Mouse (Mus musculus) hindbrain, embryonic 16.5 days (tissue): ENCODE data around the gene 1700029J07Rik. TPM values are rescaled to one million over a fixed set of nuclear protein-coding genes. Genes with fewer than 3 reads are reported as not detected.

Experiments
- ATAC-seq: fragments of 200-750 bp; cut with Nextera tagmentation; 2 replicates; pipeline ENCODE4 v1.8.0; 2017; ENCODE audit warnings: moderate TSS enrichment, moderate library complexity
- H3K27ac ChIP-seq: fragments of 300-500 bp; sonication (generic); 2 replicates; pipeline ENCODE4 v1.5.1; 2014; ENCODE audit warnings: low read depth, mild to moderate bottlenecking, control low read depth, low read length, moderate library complexity
- H3K27me3 ChIP-seq: fragments of 300-500 bp; sonication (generic); replicated peaks from 2 replicates; pipeline ENCODE4 v1.6.1; 2014; ENCODE audit warnings: low read length; ENCODE audit not compliant: control insufficient read depth, insufficient read depth
- H3K36me3 ChIP-seq: fragments of 300-500 bp; sonication (generic); 2 replicates; pipeline ENCODE4 v1.6.1; 2014; ENCODE audit warnings: mild to moderate bottlenecking, low read length, moderate library complexity, mixed read lengths; ENCODE audit not compliant: control insufficient read depth, insufficient read depth
- H3K4me1 ChIP-seq: fragments of 300-500 bp; sonication (generic); 2 replicates; pipeline ENCODE4 v1.6.1; 2014; ENCODE audit warnings: low read depth, low read length; ENCODE audit not compliant: control insufficient read depth, insufficient read depth
- H3K4me2 ChIP-seq: fragments of 300-500 bp; sonication (generic); 2 replicates; pipeline ENCODE4 v1.6.1; 2014; ENCODE audit warnings: mild to moderate bottlenecking, low read length, control low read depth, moderate library complexity
- H3K4me3 ChIP-seq: fragments of 300-500 bp; sonication (generic); 2 replicates; pipeline ENCODE4 v1.5.1; 2014; ENCODE audit warnings: mild to moderate bottlenecking, low read length, control low read depth, moderate library complexity
- H3K9ac ChIP-seq: fragments of 300-500 bp; sonication (generic); 2 replicates; pipeline ENCODE4 v1.6.1; 2014; ENCODE audit warnings: low read depth, mild to moderate bottlenecking, control low read depth, low read length, moderate library complexity
- H3K9me3 ChIP-seq: fragments of 300-500 bp; sonication (generic); 2 replicates; pipeline ENCODE4 v1.6.1; 2014; ENCODE audit warnings: mild to moderate bottlenecking, low read length, moderate library complexity; ENCODE audit not compliant: control insufficient read depth
- WGBS: fragments of 180-500 bp; shearing (Covaris S2); extraction: QIAGEN DNeasy Blood & Tissue Kit; methylation state at CpG from one replicate; pipeline ENCODE4 v1.1.7; 2014; 5-methylcytosine and 5-hydroxymethylcytosine counted together
- polyA plus RNA-seq: library from polyadenylated mRNA; unstranded; fragments of >200 nt; fragmentation: Nextera tagmentation; extraction: Ambion mirVana; gene quantifications from 2 replicates; pipeline ENCODE4 v1.2.1, GENCODE M21; 2015

Gene 1700029J07Rik
- polyA plus RNA-seq, 1 experiment from 2014 or later, result 6.3 TPM

DNA sequence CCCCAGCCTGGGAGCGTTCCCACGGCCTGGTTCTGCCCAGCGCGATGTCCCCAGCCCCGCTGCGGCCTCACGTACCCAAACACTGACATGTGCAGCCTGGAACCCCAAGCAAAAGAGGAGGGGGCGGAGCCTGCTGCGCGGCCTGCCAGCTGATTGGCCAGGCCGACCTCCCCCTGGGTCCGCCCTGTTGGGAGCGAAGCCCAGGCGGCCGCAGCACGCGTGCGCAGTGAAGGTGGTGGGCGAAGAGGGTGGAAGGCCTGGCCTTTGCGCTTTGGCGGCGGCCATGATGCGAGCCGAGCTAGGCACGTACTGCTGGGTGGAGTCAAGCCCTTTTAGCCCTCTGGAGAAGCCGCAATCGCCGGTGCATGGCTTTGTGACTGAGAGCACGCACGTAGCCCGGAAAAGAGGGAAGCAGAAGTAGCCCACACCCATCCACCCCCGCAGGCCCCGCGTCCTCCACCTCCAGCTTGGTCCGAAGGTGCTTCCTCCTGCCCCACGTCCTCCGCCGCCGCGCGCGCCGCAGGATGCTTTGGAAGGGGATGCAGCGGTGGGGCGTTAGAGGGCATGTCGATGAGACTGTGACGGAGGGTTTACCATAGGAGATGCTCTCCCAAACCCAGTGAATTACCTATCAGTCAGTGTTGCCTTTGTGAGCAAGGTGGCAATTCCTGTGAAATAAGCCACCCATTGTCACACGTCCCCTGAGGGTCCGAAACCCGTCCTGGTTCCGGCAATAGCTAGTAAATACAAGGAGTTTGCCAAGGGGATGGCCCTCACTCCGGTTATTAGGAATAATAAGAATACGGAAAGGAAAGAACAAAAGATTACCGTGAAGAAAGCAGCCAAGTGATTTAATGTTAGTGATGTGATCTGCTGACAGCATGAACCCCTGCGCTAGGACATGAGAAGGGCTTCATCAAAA, 25.0 kb upstream of the 1700029J07Rik start:
- 3% methylated on average over 49 of the region's 55 CpGs for WGBS
- Histone ChIP-seq H3K9me3 (no peaks in the 10 kb centered on the region), H3K27ac (peak overlapping the region; percentile 96), H3K4me2 (peak overlapping the region; percentile 81), H3K4me1 (peaks cover 5% of the 10 kb centered on the region; the same call in 1 of the 2 replicates), H3K36me3 (peaks cover 13% of the 10 kb centered on the region), H3K4me3 (peak overlapping the region; percentile 52), H3K27me3 (no peaks in the 10 kb centered on the region), H3K9ac (peak overlapping the region; percentile 76)
- peak; percentile 100 for ATAC-seq

DNA sequence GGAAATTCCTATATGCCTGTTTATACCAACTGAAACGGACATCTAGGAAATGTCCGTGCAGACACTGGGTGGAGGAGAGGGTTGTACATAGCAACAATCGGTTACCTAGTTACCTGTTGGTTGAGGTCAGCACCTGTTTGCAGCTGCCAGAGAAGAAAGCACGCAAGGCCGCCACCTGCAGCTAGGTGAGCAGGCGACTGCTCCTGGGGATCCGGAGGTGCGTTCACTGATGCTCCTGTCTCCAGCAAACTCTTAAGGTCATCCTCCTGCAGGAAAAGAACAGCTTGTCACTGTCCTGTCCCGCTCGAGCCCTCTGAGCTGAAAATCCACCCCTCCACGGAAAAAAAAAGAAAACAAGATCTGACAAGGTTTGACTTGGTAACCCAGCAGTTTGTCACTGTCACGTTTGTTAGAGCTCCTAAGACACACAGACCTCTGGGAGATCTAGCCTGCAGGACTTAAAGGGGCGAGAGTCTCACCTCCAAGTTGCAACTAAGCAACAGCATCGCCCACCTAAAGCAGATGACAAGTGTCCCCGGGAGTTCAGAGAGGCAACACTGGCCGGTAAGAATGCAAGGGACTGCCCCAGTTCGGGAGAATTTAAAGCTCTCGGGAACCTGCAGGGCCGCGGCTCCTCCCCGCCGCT, 24.2 kb upstream of the 1700029J07Rik start, which contains the start of gene Lrp2bp:
Lrp2bp (plus strand) TSS at position 166 of the 646 bp plus-strand sequence.
- H3K4me3 ChIP-seq, result peak within 1 kb of the TSS; percentile 52
- H3K36me3 ChIP-seq, result peaks cover 13% of the 10 kb centered on the region
- H3K4me2 ChIP-seq, result peak within 1 kb of the TSS; percentile 81
- H3K4me1 ChIP-seq, result peaks cover 5% of the 10 kb centered on the region; the same call in 1 of the 2 replicates
- H3K9me3 ChIP-seq, result no peaks in the 10 kb centered on the region
- H3K9ac ChIP-seq, result peak within 1 kb of the TSS; percentile 76
- peak within 1 kb of the TSS; percentile 96 for H3K27ac ChIP-seq
- 2% methylated on average over 20 of the region's 22 CpGs for WGBS
- no peaks in the 10 kb centered on the region for H3K27me3 ChIP-seq
- peak; percentile 0; the same call in 1 of the 2 replicates for ATAC-seq

DNA sequence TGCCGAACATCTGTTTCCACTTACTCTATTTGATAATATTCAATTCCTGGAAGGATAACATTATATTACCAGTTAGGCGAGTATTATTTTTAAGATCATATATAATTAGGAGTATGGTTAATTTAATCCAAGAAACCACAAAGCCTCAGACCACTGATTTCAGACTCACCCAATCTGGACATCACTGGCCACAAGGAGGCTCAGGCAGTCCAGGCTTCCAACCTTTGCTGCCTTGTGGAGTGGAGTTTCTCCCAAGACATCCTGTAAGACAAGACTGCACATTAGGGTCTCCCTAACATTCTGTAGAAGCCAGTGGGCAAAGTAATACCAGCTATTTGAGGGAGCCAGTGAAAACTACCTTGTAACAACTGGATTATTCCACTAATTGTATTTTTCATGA, 23.2 kb upstream of the 1700029J07Rik start:
- no peak for ATAC-seq
- Histone ChIP-seq H3K9ac (no peak overlapping the region), H3K27me3 (no peaks in the 10 kb centered on the region), H3K4me3 (no peak overlapping the region), H3K9me3 (no peaks in the 10 kb centered on the region), H3K4me1 (peaks cover 5% of the 10 kb centered on the region; the same call in 1 of the 2 replicates), H3K27ac (no peak overlapping the region), H3K4me2 (peak overlapping the region; percentile 39), H3K36me3 (peaks cover 13% of the 10 kb centered on the region)
- 89% methylated on average over 2 of the region's 2 CpGs for WGBS

DNA sequence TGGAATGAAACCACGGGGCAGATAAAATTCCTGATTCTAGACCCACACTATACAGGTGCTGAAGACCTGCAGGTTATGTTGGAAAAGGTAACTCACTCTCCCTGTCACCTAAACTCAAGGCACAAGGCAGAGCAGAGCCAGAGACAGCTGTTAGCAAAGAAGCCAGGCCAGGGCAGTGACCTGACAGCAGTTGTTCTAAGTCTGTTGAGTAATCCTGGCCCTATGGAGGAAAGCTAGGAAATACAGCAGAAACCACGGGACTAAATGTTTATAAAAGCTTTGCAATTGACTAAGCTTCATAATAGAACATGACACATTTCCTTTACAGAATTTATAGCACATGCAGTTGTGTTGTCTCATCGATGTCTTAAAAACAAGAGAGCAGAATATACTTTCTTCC, 20.5 kb upstream of the 1700029J07Rik start:
- Histone ChIP-seq H3K9ac (no peak overlapping the region), H3K27me3 (no peaks in the 10 kb centered on the region), H3K9me3 (no peaks in the 10 kb centered on the region), H3K4me2 (no peak overlapping the region), H3K27ac (no peak overlapping the region), H3K36me3 (peaks cover 13% of the 10 kb centered on the region), H3K4me3 (no peak overlapping the region), H3K4me1 (peaks cover 5% of the 10 kb centered on the region; the same call in 1 of the 2 replicates)
- WGBS, result 91% methylated on average over 3 of the region's 3 CpGs
- ATAC-seq, result no peak

DNA sequence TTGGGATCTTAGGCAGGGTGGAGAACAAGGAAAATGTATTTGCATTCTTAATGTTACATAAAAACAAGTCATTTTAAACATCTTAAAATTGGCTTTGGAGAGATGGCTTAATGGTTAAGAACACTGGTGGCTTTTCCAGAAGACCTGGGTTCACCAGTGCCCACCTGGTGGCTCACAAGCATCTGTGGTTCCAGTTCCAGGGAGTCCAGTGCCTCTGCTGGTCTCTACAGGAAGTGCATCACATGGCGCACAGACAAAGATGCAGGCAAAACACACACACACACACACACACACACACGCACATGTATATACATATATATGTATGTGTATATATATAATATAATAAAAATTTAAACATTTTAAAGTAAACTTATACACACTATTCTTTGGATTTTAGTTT, 19.1 kb upstream of the 1700029J07Rik start:
- H3K27me3 ChIP-seq, result no peaks in the 10 kb centered on the region
- H3K4me2 ChIP-seq, result no peak overlapping the region
- H3K36me3 ChIP-seq, result peaks cover 13% of the 10 kb centered on the region
- H3K4me1 ChIP-seq, result peaks cover 5% of the 10 kb centered on the region; the same call in 1 of the 2 replicates
- no peak for ATAC-seq
- 99% methylated on average over 2 of the region's 2 CpGs for WGBS
- H3K27ac ChIP-seq, result no peak overlapping the region
- H3K4me3 ChIP-seq, result no peak overlapping the region
- H3K9me3 ChIP-seq, result no peaks in the 10 kb centered on the region
- no peak overlapping the region for H3K9ac ChIP-seq

DNA sequence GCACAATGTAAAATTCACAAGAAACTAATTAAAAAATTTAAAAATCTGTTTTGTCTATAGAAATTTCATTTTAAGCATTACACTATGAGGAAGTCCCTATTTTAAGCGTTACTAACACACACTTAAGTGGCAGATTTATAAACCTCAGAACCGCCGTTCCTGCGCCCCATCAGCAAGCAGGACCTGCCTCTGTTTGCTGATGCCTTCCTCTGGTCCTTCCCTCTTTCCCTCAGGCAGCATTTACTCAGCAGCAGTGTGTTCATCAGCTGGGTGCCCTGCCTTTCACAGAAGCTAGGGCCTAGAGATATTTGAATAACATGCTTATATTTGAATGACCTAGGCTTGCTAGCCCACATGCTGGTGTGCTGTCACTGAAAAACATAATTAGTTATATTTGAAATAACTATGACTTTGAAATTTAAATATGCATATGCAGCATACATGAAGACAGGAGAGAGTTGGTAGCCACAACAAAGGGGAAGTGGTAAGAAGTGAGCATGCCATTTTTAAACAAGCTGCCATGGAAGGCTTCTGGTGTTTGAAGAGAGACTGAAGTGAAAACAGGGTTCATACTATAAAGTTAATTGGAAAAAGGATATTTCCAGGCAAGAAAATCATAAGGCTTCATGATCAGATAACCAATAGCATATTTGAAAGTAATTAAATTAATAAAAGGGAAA, 15.7 kb upstream of the 1700029J07Rik start:
- Histone ChIP-seq H3K9me3 (no peaks in the 10 kb centered on the region), H3K9ac (no peak overlapping the region), H3K4me2 (no peak overlapping the region), H3K4me3 (no peak overlapping the region), H3K4me1 (no peaks in the 10 kb centered on the region), H3K36me3 (peaks cover 9% of the 10 kb centered on the region), H3K27me3 (no peaks in the 10 kb centered on the region), H3K27ac (no peak overlapping the region)
- no peak for ATAC-seq
- 84% methylated on average over 4 of the region's 4 CpGs for WGBS

DNA sequence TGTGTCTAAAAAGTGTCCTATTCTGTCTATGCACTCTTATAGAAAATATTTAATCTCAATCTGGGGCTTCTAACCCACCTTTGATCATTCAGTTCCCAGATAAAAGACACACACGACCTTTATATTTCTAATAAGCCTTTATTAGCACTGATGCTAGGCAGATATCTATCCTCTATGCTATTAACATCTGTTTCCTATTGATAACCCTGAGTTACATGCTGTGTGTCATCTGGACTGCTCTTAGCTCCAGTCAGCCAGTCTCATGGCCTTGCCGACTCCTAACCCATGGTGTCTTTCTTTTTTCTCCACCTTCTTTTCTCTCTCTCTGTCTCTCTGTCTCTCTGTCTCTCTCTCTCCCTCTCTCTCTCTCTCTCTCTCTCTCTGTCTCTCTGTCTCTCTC, 13.1 kb upstream of the 1700029J07Rik start:
- 61% methylated on average over 2 of the region's 2 CpGs for WGBS
- Histone ChIP-seq H3K36me3 (peaks cover 6% of the 10 kb centered on the region; the same call in 1 of the 2 replicates), H3K4me3 (no peak overlapping the region), H3K27me3 (no peaks in the 10 kb centered on the region), H3K4me1 (no peaks in the 10 kb centered on the region), H3K4me2 (no peak overlapping the region), H3K27ac (no peak overlapping the region), H3K9me3 (no peaks in the 10 kb centered on the region), H3K9ac (no peak overlapping the region)
- ATAC-seq, result no peak

DNA sequence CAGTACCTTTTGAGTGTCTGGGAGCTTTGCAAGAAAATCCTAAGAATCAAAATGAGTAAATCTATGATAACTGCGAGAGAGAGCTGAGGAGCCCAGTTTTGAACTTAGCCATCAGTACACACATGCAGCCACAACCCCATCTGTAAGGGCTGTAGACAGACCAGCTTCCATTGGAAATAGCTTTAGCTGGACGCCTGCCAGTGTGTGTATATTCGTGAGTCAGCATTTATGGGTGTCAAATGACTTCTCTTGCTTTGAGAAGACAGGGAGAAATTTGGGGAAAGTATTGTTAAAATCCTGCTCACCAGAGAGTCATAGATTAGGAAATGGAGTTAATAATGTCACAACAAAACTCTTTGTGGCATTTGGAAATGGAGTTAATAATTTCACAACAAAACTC, 11.6 kb upstream of the 1700029J07Rik start:
- 84% methylated on average over 3 of the region's 3 CpGs for whole genome bisulfite sequencing
- H3K4me2 ChIP-seq, result no peak overlapping the region
- no peaks in the 10 kb centered on the region for H3K4me1 ChIP-seq
- H3K36me3 ChIP-seq, result peaks cover 8% of the 10 kb centered on the region
- ATAC-seq, result no peak
- H3K9ac ChIP-seq, result no peak overlapping the region
- no peaks in the 10 kb centered on the region for H3K9me3 ChIP-seq
- H3K27ac ChIP-seq, result no peak overlapping the region
- H3K4me3 ChIP-seq, result no peak overlapping the region
- H3K27me3 ChIP-seq, result no peaks in the 10 kb centered on the region
